Mouse (Mus musculus): ENCODE data around the gene Angel2. TPM values are rescaled to one million over a fixed set of nuclear protein-coding genes. Genes with fewer than 3 reads are reported as not detected.

The Angel2 gene
- total RNA-seq, 1 experiment: 21.9 TPM

GRCm38 (mm10) chr1:190947986-190948385 is 23.1 kb downstream of the Angel2 start:
- no peak for TF ChIP-seq ZC3H11A (IDR thresholded peaks at IDR 0.05; ENCODE audit: borderline replicate concordance, low read depth, low read length)
- TF ChIP-seq MAFK (IDR thresholded peaks at IDR 0.05; ENCODE audit: insufficient read depth, low read depth, low read length): no peak
- TF ChIP-seq HCFC1 (IDR thresholded peaks at IDR 0.05; ENCODE audit: borderline replicate concordance, insufficient read depth, low read length): no peak
- no peak for TF ChIP-seq ZNF384 (IDR thresholded peaks at IDR 0.05; ENCODE audit: low read depth, low read length)
- TF ChIP-seq CHD2 (IDR thresholded peaks at IDR 0.05; ENCODE audit: low read depth, low read length): no peak
- Histone ChIP-seq H3K9me3 (ENCODE audit: control insufficient read depth, insufficient read depth, low read depth, low read length) (no peaks in the 10 kb centered on the region), H3K9ac (ENCODE audit: insufficient read depth, low read depth, low read length, poor library complexity, severe bottlenecking) (no peak overlapping the region), H3K4me1 (ENCODE audit: control insufficient read depth in 2 of 2, insufficient read depth in 2 of 2, low read length in 2 of 2, poor library complexity in 1 of 2) (peaks cover 0 to 3% of the 10 kb centered on the region in 2 experiments; a peak in 1 of 4 replicates), H3K4me3 (ENCODE audit: insufficient read depth in 1 of 2, low read depth in 1 of 2, low read length in 2 of 2, poor library complexity in 1 of 2, severe bottlenecking in 1 of 2) (no peak overlapping the region), H3K27ac (ENCODE audit: insufficient read depth, low read depth, low read length, poor library complexity, severe bottlenecking) (no peak overlapping the region), H3K36me3 (ENCODE audit: control insufficient read depth, insufficient read depth, low read length, poor library complexity, severe bottlenecking) (peaks cover 6% of the 10 kb centered on the region; the same call in 1 of the 2 replicates)
- DNase-seq (ENCODE audit: low read depth, low spot score): no peak
- in situ Hi-C loops (cut with MboI; ENCODE audit: low sequenced_read_pairs in 2 of 2, unreplicated experiment in 2 of 2): no loop called here

GRCm38 (mm10) chr1:190948439-190948838 is 23.5 kb downstream of the Angel2 start:
- Histone ChIP-seq H3K4me1 (ENCODE audit: control insufficient read depth in 2 of 2, insufficient read depth in 2 of 2, low read length in 2 of 2, poor library complexity in 1 of 2) (peaks cover 0 to 3% of the 10 kb centered on the region in 2 experiments; a peak in 1 of 4 replicates), H3K9me3 (ENCODE audit: control insufficient read depth, insufficient read depth, low read depth, low read length) (no peaks in the 10 kb centered on the region), H3K4me3 (ENCODE audit: insufficient read depth in 1 of 2, low read depth in 1 of 2, low read length in 2 of 2, poor library complexity in 1 of 2, severe bottlenecking in 1 of 2) (no peak overlapping the region), H3K27ac (ENCODE audit: insufficient read depth, low read depth, low read length, poor library complexity, severe bottlenecking) (no peak overlapping the region), H3K36me3 (ENCODE audit: control insufficient read depth, insufficient read depth, low read length, poor library complexity, severe bottlenecking) (peaks cover 6% of the 10 kb centered on the region; the same call in 1 of the 2 replicates), H3K9ac (ENCODE audit: insufficient read depth, low read depth, low read length, poor library complexity, severe bottlenecking) (no peak overlapping the region)
- no peak for DNase-seq (ENCODE audit: low read depth, low spot score)
- TF ChIP-seq HCFC1 (IDR thresholded peaks at IDR 0.05; ENCODE audit: borderline replicate concordance, insufficient read depth, low read length) (no peak), MAFK (IDR thresholded peaks at IDR 0.05; ENCODE audit: insufficient read depth, low read depth, low read length) (no peak), ZNF384 (IDR thresholded peaks at IDR 0.05; ENCODE audit: low read depth, low read length) (no peak), CHD2 (IDR thresholded peaks at IDR 0.05; ENCODE audit: low read depth, low read length) (no peak)
- in situ Hi-C loops (cut with MboI; ENCODE audit: low sequenced_read_pairs in 2 of 2, unreplicated experiment in 2 of 2): no loop called here

DNA sequence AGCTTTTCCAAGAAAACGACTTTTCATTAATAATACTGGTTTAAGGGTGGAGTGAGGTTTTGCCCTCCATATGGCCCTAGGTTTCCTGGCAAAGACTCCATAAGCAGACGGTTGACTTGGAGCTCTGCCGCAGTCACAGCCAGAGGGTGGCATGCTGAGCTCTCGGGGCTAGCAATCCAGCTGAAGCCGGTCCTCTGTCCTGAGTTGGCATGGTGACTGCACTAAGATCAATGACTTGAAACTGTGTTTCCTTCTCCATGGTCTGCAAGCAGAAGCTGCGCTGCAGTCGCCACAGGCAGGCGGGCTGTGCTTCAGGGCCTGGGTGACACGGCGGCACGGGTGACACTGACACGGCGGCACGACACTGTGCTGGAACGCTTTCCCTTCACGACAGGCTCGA is 23.9 kb downstream of the Angel2 start:
- no peak for DNase-seq (ENCODE audit: low read depth, low spot score)
- in situ Hi-C loops (cut with MboI; ENCODE audit: low sequenced_read_pairs in 2 of 2, unreplicated experiment in 2 of 2): no loop called here
- Histone ChIP-seq H3K9ac (ENCODE audit: insufficient read depth, low read depth, low read length, poor library complexity, severe bottlenecking) (no peak overlapping the region; the same call in 1 of the 2 replicates), H3K4me1 (ENCODE audit: control insufficient read depth in 2 of 2, insufficient read depth in 2 of 2, low read length in 2 of 2, poor library complexity in 1 of 2) (peaks cover 0 to 3% of the 10 kb centered on the region in 2 experiments; a peak in 1 of 4 replicates), H3K9me3 (ENCODE audit: control insufficient read depth, insufficient read depth, low read depth, low read length) (no peaks in the 10 kb centered on the region), H3K27ac (ENCODE audit: insufficient read depth, low read depth, low read length, poor library complexity, severe bottlenecking) (no peak overlapping the region), H3K36me3 (ENCODE audit: control insufficient read depth, insufficient read depth, low read length, poor library complexity, severe bottlenecking) (peaks cover 6% of the 10 kb centered on the region; the same call in 1 of the 2 replicates), H3K4me3 (ENCODE audit: insufficient read depth in 1 of 2, low read depth in 1 of 2, low read length in 2 of 2, poor library complexity in 1 of 2, severe bottlenecking in 1 of 2) (peak overlapping the region in 1 of 2 experiments; percentile 23; a peak in 1 of 4 replicates)
- TF ChIP-seq ZNF384 (IDR thresholded peaks at IDR 0.05; ENCODE audit: low read depth, low read length) (no peak), MAFK (IDR thresholded peaks at IDR 0.05; ENCODE audit: insufficient read depth, low read depth, low read length) (no peak)

DNA sequence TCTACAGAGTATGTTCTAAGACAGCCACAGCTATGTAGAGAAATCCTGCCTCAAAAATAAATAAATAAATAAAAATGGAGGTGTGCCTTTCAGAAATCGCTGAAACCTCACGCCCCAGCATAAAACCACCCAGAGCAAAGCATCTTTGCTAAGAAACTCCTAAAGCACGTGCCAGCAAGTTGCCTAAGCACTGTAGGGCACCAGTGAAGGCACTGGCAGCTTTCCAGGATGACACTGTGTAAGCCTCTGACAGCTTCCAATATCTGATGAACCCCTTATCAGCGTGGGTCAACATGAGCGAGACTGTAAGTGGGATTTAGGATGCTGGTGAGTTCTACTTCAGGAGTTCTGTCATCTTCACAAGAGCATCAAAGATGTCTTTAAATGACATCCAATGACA is 26.1 kb downstream of the Angel2 start:
- no peak for TF ChIP-seq ZC3H11A (IDR thresholded peaks at IDR 0.05; ENCODE audit: borderline replicate concordance, low read depth, low read length)
- H3K9me3 ChIP-seq (ENCODE audit: control insufficient read depth, insufficient read depth, low read depth, low read length): no peaks in the 10 kb centered on the region
- H3K9ac ChIP-seq (ENCODE audit: insufficient read depth, low read depth, low read length, poor library complexity, severe bottlenecking): no peak overlapping the region
- in situ Hi-C loops (cut with MboI; ENCODE audit: low sequenced_read_pairs in 2 of 2, unreplicated experiment in 2 of 2): no loop called here
- H3K27ac ChIP-seq (ENCODE audit: insufficient read depth, low read depth, low read length, poor library complexity, severe bottlenecking): no peak overlapping the region
- H3K4me3 ChIP-seq (ENCODE audit: insufficient read depth in 1 of 2, low read depth in 1 of 2, low read length in 2 of 2, poor library complexity in 1 of 2, severe bottlenecking in 1 of 2): no peak overlapping the region
- peaks cover 2% of the 10 kb centered on the region; the same call in 1 of the 2 replicates for H3K36me3 ChIP-seq (ENCODE audit: control insufficient read depth, insufficient read depth, low read length, poor library complexity, severe bottlenecking)
- H3K4me1 ChIP-seq (ENCODE audit: control insufficient read depth in 2 of 2, insufficient read depth in 2 of 2, low read length in 2 of 2, poor library complexity in 1 of 2): peaks cover 0 to 3% of the 10 kb centered on the region in 2 experiments; a peak in 1 of 4 replicates
- DNase-seq (ENCODE audit: low read depth, low spot score): no peak

GRCm38 (mm10) chr1:190953009-190953408 is 28.1 kb downstream of the Angel2 start:
- in situ Hi-C loops (cut with MboI; ENCODE audit: low sequenced_read_pairs in 2 of 2, unreplicated experiment in 2 of 2): no loop called here
- TF ChIP-seq HCFC1 (IDR thresholded peaks at IDR 0.05; ENCODE audit: borderline replicate concordance, insufficient read depth, low read length) (no peak), MAFK (IDR thresholded peaks at IDR 0.05; ENCODE audit: insufficient read depth, low read depth, low read length) (no peak), CHD2 (IDR thresholded peaks at IDR 0.05; ENCODE audit: low read depth, low read length) (no peak), ZC3H11A (IDR thresholded peaks at IDR 0.05; ENCODE audit: borderline replicate concordance, low read depth, low read length) (no peak), ZNF384 (IDR thresholded peaks at IDR 0.05; ENCODE audit: low read depth, low read length) (no peak)
- no peak for DNase-seq (ENCODE audit: low read depth, low spot score)

More at GRCm38 (mm10) chr1:190953009-190953408, 28.1 kb downstream of the Angel2 start:
- Histone ChIP-seq H3K9me3 (ENCODE audit: control insufficient read depth, insufficient read depth, low read depth, low read length) (no peaks in the 10 kb centered on the region), H3K9ac (ENCODE audit: insufficient read depth, low read depth, low read length, poor library complexity, severe bottlenecking) (no peak overlapping the region), H3K4me3 (ENCODE audit: insufficient read depth in 1 of 2, low read depth in 1 of 2, low read length in 2 of 2, poor library complexity in 1 of 2, severe bottlenecking in 1 of 2) (no peak overlapping the region), H3K27ac (ENCODE audit: insufficient read depth, low read depth, low read length, poor library complexity, severe bottlenecking) (no peak overlapping the region), H3K4me1 (ENCODE audit: control insufficient read depth in 2 of 2, insufficient read depth in 2 of 2, low read length in 2 of 2, poor library complexity in 1 of 2) (peaks cover 0 to 3% of the 10 kb centered on the region in 2 experiments; a peak in 1 of 4 replicates), H3K36me3 (ENCODE audit: control insufficient read depth, insufficient read depth, low read length, poor library complexity, severe bottlenecking) (peaks cover 3% of the 10 kb centered on the region; the same call in 1 of the 2 replicates)

All from ES-E14 (cell line).